Mouse (Mus musculus) CD4-positive, CD25-positive, alpha-beta regulatory T cell, adult 9 weeks (primary cell): ENCODE data around the gene Gimap1. TPM values are rescaled to one million over a fixed set of nuclear protein-coding genes. Genes with fewer than 3 reads are reported as not detected.

Experiments
- polyA plus RNA-seq: library from polyadenylated mRNA; unstranded; fragments of 100-300 nt; shearing (Covaris generic); gene quantifications from one replicate; pipeline ENCODE4 v1.2.1, GENCODE M21; 2017

Gimap1 gene
- polyA plus RNA-seq, result 196 TPM

GRCm38 (mm10) chr6:48738961-48739779 is at the start of gene Gimap1:
Gene Gimap1, plus strand, starts transcription at chr6:48739054.

GRCm38 (mm10) chr6:48718455-48718854 is 20.4 kb upstream of the Gimap1 start, which contains the start of the genes Gm28053 and Gimap7:
Gene Gm28053, plus strand, starts transcription at chr6:48718607.
Gene Gimap7, plus strand, starts transcription at chr6:48718621.

GRCm38 (mm10) chr6:48745959-48746889 is 7.4 kb downstream of the Gimap1 start, which contains the start of gene Gimap5:
Gene Gimap5, plus strand, starts transcription at chr6:48746197.

GRCm38 (mm10) chr6:48770696-48771095 is 31.8 kb downstream of the Gimap1 start, which contains the start of gene Gimap3:
Gene Gimap3, minus strand, starts transcription at chr6:48770851.

Other genes starting within 250 kb of the Gimap1 start
- 0.29 TPM for gene Atp6v0e2, start 201.4 kb upstream of the Gimap1 start, polyA plus RNA-seq
- gene Lrrc61, start 184.3 kb upstream of the Gimap1 start, polyA plus RNA-seq, result 57.5 TPM
- not detected for gene Rarres2, start 166.3 kb upstream of the Gimap1 start, polyA plus RNA-seq
- gene Gm45021, start 149.4 kb upstream of the Gimap1 start, polyA plus RNA-seq, result not detected
- gene Repin1, start 145.2 kb upstream of the Gimap1 start, polyA plus RNA-seq, result 3.4 TPM
- not detected for gene Gm44965, start 145.1 kb upstream of the Gimap1 start, polyA plus RNA-seq
- gene Zfp775, start 137.0 kb upstream of the Gimap1 start, polyA plus RNA-seq, result 3.3 TPM
- gene AI854703, start 112.3 kb upstream of the Gimap1 start, polyA plus RNA-seq, result 5.2 TPM
- 194 TPM for gene Gimap8, start 91.8 kb upstream of the Gimap1 start, polyA plus RNA-seq
- 285 TPM for gene Gimap9, start 62.9 kb upstream of the Gimap1 start, polyA plus RNA-seq
- gene Gimap4, start 54.5 kb upstream of the Gimap1 start, polyA plus RNA-seq, result 1,424 TPM
- gene Gimap6, start 30.8 kb upstream of the Gimap1 start, polyA plus RNA-seq, result 1,045 TPM
- 29.9 TPM for gene Gm28053, start 20.4 kb upstream of the Gimap1 start, polyA plus RNA-seq
- gene Gimap7, start 20.4 kb upstream of the Gimap1 start, polyA plus RNA-seq, result 306 TPM
- 259 TPM for gene Gimap5, start 7.1 kb downstream of the Gimap1 start, polyA plus RNA-seq
- gene Gimap3, start 31.8 kb downstream of the Gimap1 start, polyA plus RNA-seq, result 2,133 TPM
- 12.9 TPM for gene Tmem176a, start 101.9 kb downstream of the Gimap1 start, polyA plus RNA-seq
- gene Tmem176b, start 102.4 kb downstream of the Gimap1 start, polyA plus RNA-seq, result 18.8 TPM
- not detected for gene Aoc1, start 133.8 kb downstream of the Gimap1 start, polyA plus RNA-seq
- gene 1600015I10Rik, start 190.8 kb downstream of the Gimap1 start, polyA plus RNA-seq, result not detected
- not detected for gene Doxl2, start 235.9 kb downstream of the Gimap1 start, polyA plus RNA-seq
- gene Svs1, start 247.8 kb downstream of the Gimap1 start, polyA plus RNA-seq, result not detected